Mouse (Mus musculus): Measurements from ENCODE around the gene Ppcdc. TPM values are rescaled to one million over a fixed set of nuclear protein-coding genes. Genes with fewer than 3 reads are reported as not detected.
A peak's percentile ranks its signal among the peaks of the same experiment; 100 is the strongest.

The Ppcdc gene
- polyA plus RNA-seq (2016; fragmentation: Nextera tagmentation; extraction: Ambion mirVana), result 21.8 and 24.3 TPM in 2 replicates

- Histone ChIP-seq H3K9ac (peak within 1 kb of the TSS; percentile 53), H3K4me2 (replicated peaks) (peak within 1 kb of the TSS; percentile 68), H3K9me3 (no peaks in the 10 kb centered on the region), H3K36me3 (peaks cover 22% of the 10 kb centered on the region), H3K4me1 (no peaks in the 10 kb centered on the region; the same call in 1 of the 2 replicates), H3K27me3 (replicated peaks) (no peaks in the 10 kb centered on the region), H3K27ac (no peak within 1 kb of the TSS), H3K4me3 (peak within 1 kb of the TSS; percentile 48)
- WGBS, result 3% methylated on average over 32 of the region's 32 CpGs
- ATAC-seq (ENCODE audit: low FRiP score, low read depth), result peak; percentile 97
Observed at GRCm38 (mm10) chr9:57439522-57440295, at the start of gene Ppcdc. Gene Ppcdc, minus strand, starts transcription at chr9:57440124.

- no peaks in the 10 kb centered on the region; the same call in 1 of the 2 replicates for H3K27me3 ChIP-seq (replicated peaks)
- no peak overlapping the region for H3K27ac ChIP-seq
- no peak overlapping the region for H3K9ac ChIP-seq
- ATAC-seq (ENCODE audit: low FRiP score, low read depth), result no peak
- no peak overlapping the region for H3K4me2 ChIP-seq (replicated peaks)
- H3K4me3 ChIP-seq, result no peak overlapping the region
- H3K9me3 ChIP-seq, result no peaks in the 10 kb centered on the region
- WGBS, result 78% methylated on average over 7 of the region's 7 CpGs
- no peaks in the 10 kb centered on the region for H3K36me3 ChIP-seq
- H3K4me1 ChIP-seq, result 0 out of 2 replicates have a peak, but pooled peaks cover 3% of the 10 kb centered on the region
Observed at GRCm38 (mm10) chr9:57487807-57488206, 47.9 kb upstream of the Ppcdc start.

- no peaks in the 10 kb centered on the region for H3K36me3 ChIP-seq
- no peaks in the 10 kb centered on the region; the same call in 1 of the 2 replicates for H3K27me3 ChIP-seq (replicated peaks)
- no peak overlapping the region for H3K4me3 ChIP-seq
- H3K9me3 ChIP-seq, result no peaks in the 10 kb centered on the region
- H3K27ac ChIP-seq, result no peak overlapping the region
- 18% methylated on average over 7 of the region's 7 CpGs for WGBS
- no peak overlapping the region for H3K4me2 ChIP-seq (replicated peaks)
- peak; percentile 50; the same call in 1 of the 2 replicates for ATAC-seq (ENCODE audit: low FRiP score, low read depth)
- no peak overlapping the region for H3K9ac ChIP-seq
- H3K4me1 ChIP-seq, result 0 out of 2 replicates have a peak, but pooled peaks cover 3% of the 10 kb centered on the region
Observed at GRCm38 (mm10) chr9:57485774-57486173, 45.9 kb upstream of the Ppcdc start.

GRCm38 (mm10) chr9:57468914-57469313, 29.0 kb upstream of the Ppcdc start:
- Histone ChIP-seq H3K36me3 (no peaks in the 10 kb centered on the region), H3K4me1 (peaks cover 16% of the 10 kb centered on the region), H3K9ac (no peak overlapping the region), H3K4me2 (replicated peaks) (0 out of 2 replicates have a peak overlapping the region, but pooled peaks have one; percentile 12), H3K27me3 (replicated peaks) (no peaks in the 10 kb centered on the region), H3K27ac (no peak overlapping the region), H3K9me3 (no peaks in the 10 kb centered on the region), H3K4me3 (no peak overlapping the region)
- WGBS, result 72% methylated on average over 4 of the region's 4 CpGs
- ATAC-seq (ENCODE audit: low FRiP score, low read depth), result no peak

- 2% methylated on average over 48 of the region's 48 CpGs for WGBS
- Histone ChIP-seq H3K27ac (peak within 1 kb of the TSS; percentile 15; the same call in 1 of the 2 replicates), H3K4me3 (peak within 1 kb of the TSS; percentile 55), H3K27me3 (replicated peaks) (no peaks in the 10 kb centered on the region), H3K4me1 (peaks cover 16% of the 10 kb centered on the region), H3K4me2 (replicated peaks) (peak within 1 kb of the TSS; percentile 80), H3K9ac (peak within 1 kb of the TSS; percentile 76), H3K9me3 (no peaks in the 10 kb centered on the region), H3K36me3 (no peaks in the 10 kb centered on the region)
- peak; percentile 92 for ATAC-seq (ENCODE audit: low FRiP score, low read depth)
Observed at GRCm38 (mm10) chr9:57467896-57468549, 28.1 kb upstream of the Ppcdc start, which contains the start of gene Scamp5. Gene Scamp5, minus strand, starts transcription at chr9:57468060.

GRCm38 (mm10) chr9:57467271-57467771, 27.4 kb upstream of the Ppcdc start:
- 1% methylated on average over 18 of the region's 18 CpGs for WGBS
- peak; percentile 73 for ATAC-seq (ENCODE audit: low FRiP score, low read depth)
- peaks cover 16% of the 10 kb centered on the region for H3K4me1 ChIP-seq
- peak overlapping the region; percentile 15; the same call in 1 of the 2 replicates for H3K27ac ChIP-seq
- H3K4me2 ChIP-seq (replicated peaks), result peak overlapping the region; percentile 80
- H3K36me3 ChIP-seq, result no peaks in the 10 kb centered on the region
- H3K9ac ChIP-seq, result peak overlapping the region; percentile 76
- H3K4me3 ChIP-seq, result peak overlapping the region; percentile 55
- no peaks in the 10 kb centered on the region for H3K27me3 ChIP-seq (replicated peaks)
- no peaks in the 10 kb centered on the region for H3K9me3 ChIP-seq

- no peak overlapping the region for H3K27ac ChIP-seq
- no peak overlapping the region for H3K9ac ChIP-seq
- H3K36me3 ChIP-seq, result no peaks in the 10 kb centered on the region; the same call in 1 of the 2 replicates
- no peak overlapping the region for H3K4me3 ChIP-seq
- H3K4me2 ChIP-seq (replicated peaks), result peak overlapping the region; percentile 80
- no peak for ATAC-seq (ENCODE audit: low FRiP score, low read depth)
- WGBS, result 70% methylated on average over 3 of the region's 3 CpGs
- H3K9me3 ChIP-seq, result no peaks in the 10 kb centered on the region
- no peaks in the 10 kb centered on the region for H3K27me3 ChIP-seq (replicated peaks)
- H3K4me1 ChIP-seq, result peaks cover 16% of the 10 kb centered on the region
Observed at GRCm38 (mm10) chr9:57466101-57466500, 26.2 kb upstream of the Ppcdc start.

GRCm38 (mm10) chr9:57462866-57463265, 22.9 kb upstream of the Ppcdc start:
- no peak overlapping the region for H3K4me3 ChIP-seq
- H3K27me3 ChIP-seq (replicated peaks), result no peaks in the 10 kb centered on the region
- H3K4me1 ChIP-seq, result peaks cover 13% of the 10 kb centered on the region
- no peak overlapping the region for H3K27ac ChIP-seq
- H3K9me3 ChIP-seq, result no peaks in the 10 kb centered on the region
- H3K36me3 ChIP-seq, result no peaks in the 10 kb centered on the region; the same call in 1 of the 2 replicates
- 89% methylated on average over 6 of the region's 6 CpGs for WGBS
- H3K9ac ChIP-seq, result no peak overlapping the region
- H3K4me2 ChIP-seq (replicated peaks), result no peak overlapping the region
- ATAC-seq (ENCODE audit: low FRiP score, low read depth), result no peak

- Histone ChIP-seq H3K36me3 (no peaks in the 10 kb centered on the region; the same call in 1 of the 2 replicates), H3K4me2 (replicated peaks) (no peak overlapping the region), H3K9ac (no peak overlapping the region), H3K27me3 (replicated peaks) (no peaks in the 10 kb centered on the region), H3K4me1 (no peaks in the 10 kb centered on the region), H3K4me3 (no peak overlapping the region), H3K9me3 (no peaks in the 10 kb centered on the region), H3K27ac (no peak overlapping the region)
- 96% methylated on average over 2 of the region's 2 CpGs for WGBS
- no peak for ATAC-seq (ENCODE audit: low FRiP score, low read depth)
Observed at GRCm38 (mm10) chr9:57459707-57460106, 19.8 kb upstream of the Ppcdc start.

GRCm38 (mm10) chr9:57453516-57453915, 13.6 kb upstream of the Ppcdc start:
- Histone ChIP-seq H3K4me2 (replicated peaks) (no peak overlapping the region), H3K36me3 (peaks cover 23% of the 10 kb centered on the region), H3K4me3 (no peak overlapping the region), H3K9ac (no peak overlapping the region), H3K4me1 (no peaks in the 10 kb centered on the region), H3K27ac (no peak overlapping the region), H3K27me3 (replicated peaks) (no peaks in the 10 kb centered on the region), H3K9me3 (no peaks in the 10 kb centered on the region)
- no peak for ATAC-seq (ENCODE audit: low FRiP score, low read depth)
- WGBS, result 91% methylated on average over 4 of the region's 4 CpGs

GRCm38 (mm10) chr9:57452624-57453462, 12.9 kb upstream of the Ppcdc start:
- no peaks in the 10 kb centered on the region for H3K27me3 ChIP-seq (replicated peaks)
- ATAC-seq (ENCODE audit: low FRiP score, low read depth), result no peak
- WGBS, result 83% methylated on average over 8 of the region's 8 CpGs

More at GRCm38 (mm10) chr9:57452624-57453462, 12.9 kb upstream of the Ppcdc start:
- no peaks in the 10 kb centered on the region for H3K9me3 ChIP-seq
- peaks cover 23% of the 10 kb centered on the region for H3K36me3 ChIP-seq
- H3K4me3 ChIP-seq, result no peak overlapping the region
- no peak overlapping the region for H3K4me2 ChIP-seq (replicated peaks)
- H3K9ac ChIP-seq, result no peak overlapping the region
- no peaks in the 10 kb centered on the region for H3K4me1 ChIP-seq
- H3K27ac ChIP-seq, result no peak overlapping the region
